In the genomic region with DNA sequence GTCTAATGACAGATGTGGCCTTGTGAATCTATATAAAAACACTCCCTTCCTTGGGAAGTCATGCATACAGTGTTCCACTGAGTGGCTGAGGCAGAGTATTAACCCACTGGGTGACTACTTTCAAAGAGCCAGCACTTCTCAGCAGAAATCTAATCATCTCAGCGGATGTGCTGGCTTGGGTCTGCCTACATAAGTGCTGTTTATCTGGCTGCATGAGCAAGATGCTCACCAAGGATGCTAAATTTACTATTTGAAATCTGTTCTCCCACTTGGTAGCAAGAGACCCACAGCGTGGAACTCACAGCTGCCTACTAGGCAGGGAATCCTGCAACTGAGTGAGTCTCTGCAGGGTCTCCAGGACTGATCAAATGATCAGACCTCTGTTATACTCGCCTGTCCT, we compare ENCODE assay signal across 16 mouse cellular contexts.
A peak's percentile ranks its signal among the peaks of the same experiment; 100 is the strongest.
DNase-seq lines count a peak whose midpoint lies in the region; ATAC-seq and TF ChIP-seq lines count a peak whose summit lies in the region.
"Had no signal": no experiment of that assay in that cellular context is flagged by ENCODE, and none has a peak within 500 bp of the region (broad histone marks: within the 10 kb centered on the region; RNA-seq: fewer than 3 reads in every experiment).

No protein-coding gene starts in this region.

- no peak overlapping the region for H3K9ac ChIP-seq in forebrain, postnatal 0 days
- H3K9ac ChIP-seq: embryonic facial prominence, embryonic 15.5 days; liver, embryonic 13.5 days had no signal

- ATAC-seq in forebrain, postnatal 0 days = peak; percentile 78
- ATAC-seq in megakaryocyte progenitor cell, adult 5-6 weeks (replicated peaks; ENCODE audit: poor library complexity) = no peak

- H3K9me3 ChIP-seq in forebrain, postnatal 0 days (ENCODE audit: low read length) = no peaks in the 10 kb centered on the region
- H3K9me3 ChIP-seq in forebrain, embryonic 10.5 days = no peaks in the 10 kb centered on the region
- H3K9me3 ChIP-seq: embryonic facial prominence, embryonic 15.5 days; liver, embryonic 13.5 days had no signal

- H3K36me3 ChIP-seq in forebrain, postnatal 0 days (ENCODE audit: insufficient read depth) = no peaks in the 10 kb centered on the region
- H3K36me3 ChIP-seq in forebrain, embryonic 10.5 days (replicated peaks) = no peaks in the 10 kb centered on the region
- H3K36me3 ChIP-seq: embryonic facial prominence, embryonic 15.5 days; liver, embryonic 13.5 days had no signal

- H3K4me2 ChIP-seq in forebrain, postnatal 0 days (ENCODE audit: low read depth) = no peak overlapping the region
- H3K4me2 ChIP-seq: embryonic facial prominence, embryonic 15.5 days; liver, embryonic 13.5 days had no signal

- no peak overlapping the region for H3K27ac ChIP-seq in forebrain, postnatal 0 days (ENCODE audit: low read depth, low read length)
- H3K27ac ChIP-seq in forebrain, embryonic 10.5 days = no peak overlapping the region
- H3K27ac ChIP-seq: embryonic facial prominence, embryonic 15.5 days; liver, embryonic 13.5 days had no signal

- DNase-seq in forebrain, postnatal 0 days = peak; percentile 24
- no peak for DNase-seq in forebrain, embryonic 10.5 days (ENCODE audit: extremely low spot score, low spot score)
- peak; percentile 25 to 51 for DNase-seq in layer of hippocampus, adult 18-20 months (ENCODE audit: low spot score in 2 of 2)
- DNase-seq in layer of hippocampus, postnatal 25 days (ENCODE audit: extremely low spot score in 1 of 2, low spot score in 1 of 2) = no peak
- peak; percentile 39 to 61 for DNase-seq in frontal cortex, postnatal 36 days (ENCODE audit: low spot score in 2 of 2)
- DNase-seq in right cerebral cortex, postnatal 10 days (ENCODE audit: low spot score in 2 of 2) = peak; percentile 42 to 63
- DNase-seq in heart, adult 18-20 months = no peak
- DNase-seq: adrenal gland, postnatal 25 days; heart, adult 11 months; heart, postnatal 10 days; kidney, adult 11 months; liver, embryonic 13.5 days; lung, postnatal 4 days; thymus, adult 18-20 months had no signal

- no peaks in the 10 kb centered on the region for H3K4me1 ChIP-seq in forebrain, postnatal 0 days (ENCODE audit: insufficient read depth)
- H3K4me1 ChIP-seq in forebrain, embryonic 10.5 days = no peaks in the 10 kb centered on the region
- H3K4me1 ChIP-seq: embryonic facial prominence, embryonic 15.5 days; liver, embryonic 13.5 days had no signal

- TF ChIP-seq CTCF in forebrain, postnatal 0 days (IDR thresholded peaks at IDR 0.05; ENCODE audit: low read depth) = no peak

- H3K4me3 ChIP-seq in forebrain, postnatal 0 days (ENCODE audit: low read depth, low read length) = no peak overlapping the region
- H3K4me3 ChIP-seq in forebrain, embryonic 10.5 days = no peak overlapping the region
- H3K4me3 ChIP-seq: embryonic facial prominence, embryonic 15.5 days; liver, embryonic 13.5 days had no signal

- 59% methylated on average over 3 of the region's 3 CpGs for WGBS in forebrain, postnatal 0 days
- 77% methylated on average over 3 of the region's 3 CpGs for WGBS in forebrain, embryonic 10.5 days

- no peaks in the 10 kb centered on the region for H3K27me3 ChIP-seq in forebrain, postnatal 0 days (ENCODE audit: insufficient read depth, low read length)
- no peaks in the 10 kb centered on the region for H3K27me3 ChIP-seq in forebrain, embryonic 10.5 days (ENCODE audit: poor library complexity, severe bottlenecking)
- H3K27me3 ChIP-seq: embryonic facial prominence, embryonic 15.5 days; liver, embryonic 13.5 days had no signal

Comparison
In these comparisons a context has a peak if more than half of its experiments do, and no peak if none do; other contexts are left out.
1. DNase-seq: peak in forebrain, postnatal 0 days (single experiment), layer of hippocampus, adult 18-20 months (2 of 2), frontal cortex, postnatal 36 days (2 of 2) and right cerebral cortex, postnatal 10 days (2 of 2); none in forebrain, embryonic 10.5 days (single experiment), layer of hippocampus, postnatal 25 days (0 of 2) and heart, adult 18-20 months (0 of 2).